Mouse (Mus musculus) neural tube, embryonic 11.5 days (tissue): ENCODE data around the gene Mphosph9. TPM values are rescaled to one million over a fixed set of nuclear protein-coding genes. Genes with fewer than 3 reads are reported as not detected.

Experiments used
- ATAC-seq: fragments of 200-750 bp; cut with Nextera tagmentation; 2 replicates; pipeline ENCODE4 v1.8.0; 2017; ENCODE audit warnings: moderate number of reproducible peaks, mild to moderate bottlenecking, moderate TSS enrichment, moderate library complexity; ENCODE audit not compliant: insufficient read depth, low FRiP score, low TSS enrichment
- DNase-seq: peaks from one replicate; pipeline ENCODE4 v3.0.0-alpha.2; 2015; ENCODE audit warnings: low spot score
- H3K27ac ChIP-seq: fragments of 300-500 bp; sonication (generic); 2 replicates; pipeline ENCODE4 v1.5.1; 2014; ENCODE audit warnings: low read depth, mild to moderate bottlenecking, low read length
- H3K27me3 ChIP-seq: fragments of 300-500 bp; sonication (generic); 2 replicates; pipeline ENCODE4 v1.6.1; 2014; ENCODE audit warnings: mild to moderate bottlenecking, low read length, mixed read lengths; ENCODE audit not compliant: control insufficient read depth, insufficient read depth
- H3K36me3 ChIP-seq: fragments of 300-500 bp; sonication (generic); 2 replicates; pipeline ENCODE4 v1.6.1; 2014; ENCODE audit warnings: mild to moderate bottlenecking, low read length, moderate library complexity, mixed read lengths; ENCODE audit not compliant: control insufficient read depth, insufficient read depth
- H3K4me1 ChIP-seq: fragments of 300-500 bp; sonication (generic); 2 replicates; pipeline ENCODE4 v1.6.1; 2014; ENCODE audit warnings: low read length, mixed read lengths; ENCODE audit not compliant: control insufficient read depth, insufficient read depth
- H3K4me2 ChIP-seq: fragments of 300-500 bp; sonication (generic); 2 replicates; pipeline ENCODE4 v1.6.1; 2014; ENCODE audit warnings: low read depth, mild to moderate bottlenecking, moderate library complexity
- H3K4me3 ChIP-seq: fragments of 300-500 bp; sonication (generic); 2 replicates; pipeline ENCODE4 v1.5.1; 2014; ENCODE audit warnings: low read depth, low read length
- H3K9ac ChIP-seq: fragments of 300-500 bp; sonication (generic); 2 replicates; pipeline ENCODE4 v1.6.1; 2014; ENCODE audit warnings: mild to moderate bottlenecking, low read length
- H3K9me3 ChIP-seq: fragments of 300-500 bp; sonication (generic); 2 replicates; pipeline ENCODE4 v1.6.1; 2016; ENCODE audit warnings: low read length; ENCODE audit not compliant: control insufficient read depth
- WGBS: fragments of 180-500 bp; shearing (Covaris S2); extraction: QIAGEN DNeasy Blood & Tissue Kit; methylation state at CpG from one replicate; pipeline ENCODE4 v1.1.7; 2014; 5-methylcytosine and 5-hydroxymethylcytosine counted together
- polyA plus RNA-seq: library from polyadenylated mRNA; unstranded; fragments of >200 nt; fragmentation: Nextera tagmentation; extraction: Ambion mirVana; gene quantifications from 2 replicates; pipeline ENCODE4 v1.2.1, GENCODE M21; 2014

Mphosph9 gene
- polyA plus RNA-seq, 1 experiment from 2014 or later = 16.5 TPM

DNA sequence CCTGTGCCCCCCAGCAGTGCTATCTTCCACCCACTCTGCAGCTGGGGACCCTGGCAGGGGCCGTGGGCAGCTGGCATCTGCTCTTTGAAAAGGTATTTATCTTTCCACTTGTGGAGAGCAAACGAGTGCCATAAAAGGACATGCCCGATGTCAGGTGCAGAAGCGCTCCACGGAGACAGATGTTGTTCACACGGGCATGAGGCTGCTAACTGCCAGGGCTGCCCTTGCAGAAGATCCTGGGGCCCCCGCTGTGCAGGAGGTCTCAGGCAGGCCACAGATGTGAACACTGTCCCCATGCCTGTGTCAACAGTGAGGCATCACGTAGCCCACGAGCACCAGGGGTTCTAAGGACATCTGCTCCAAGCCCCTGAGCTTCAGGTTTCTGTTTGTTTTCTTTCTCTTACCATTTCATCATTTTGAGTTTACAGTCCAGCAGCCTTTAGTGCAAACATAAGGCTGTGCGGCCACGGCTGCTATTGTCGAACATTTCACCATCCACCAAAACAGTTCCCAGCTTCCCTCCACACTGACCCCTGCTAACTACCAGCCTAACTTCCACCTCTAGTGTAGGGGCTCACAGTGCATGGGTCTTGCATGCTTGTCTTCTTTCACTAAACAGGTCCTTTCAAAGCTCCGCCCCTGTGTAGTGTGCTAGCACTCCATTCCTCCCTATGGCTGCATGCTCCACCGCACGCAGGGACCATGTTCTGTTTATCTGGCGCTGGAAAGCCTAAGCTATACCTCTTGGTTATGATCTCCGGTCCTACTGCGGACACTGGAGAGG, 95.2 kb downstream of the Mphosph9 start:
- Histone ChIP-seq H3K36me3 (no peaks in the 10 kb centered on the region), H3K4me3 (no peak overlapping the region), H3K9ac (no peak overlapping the region), H3K9me3 (no peaks in the 10 kb centered on the region), H3K4me1 (no peaks in the 10 kb centered on the region), H3K27ac (no peak overlapping the region), H3K27me3 (no peaks in the 10 kb centered on the region), H3K4me2 (no peak overlapping the region)
- ATAC-seq (no peak), DNase-seq (no peak)
- WGBS = 49% methylated on average over 18 of the region's 18 CpGs

DNA sequence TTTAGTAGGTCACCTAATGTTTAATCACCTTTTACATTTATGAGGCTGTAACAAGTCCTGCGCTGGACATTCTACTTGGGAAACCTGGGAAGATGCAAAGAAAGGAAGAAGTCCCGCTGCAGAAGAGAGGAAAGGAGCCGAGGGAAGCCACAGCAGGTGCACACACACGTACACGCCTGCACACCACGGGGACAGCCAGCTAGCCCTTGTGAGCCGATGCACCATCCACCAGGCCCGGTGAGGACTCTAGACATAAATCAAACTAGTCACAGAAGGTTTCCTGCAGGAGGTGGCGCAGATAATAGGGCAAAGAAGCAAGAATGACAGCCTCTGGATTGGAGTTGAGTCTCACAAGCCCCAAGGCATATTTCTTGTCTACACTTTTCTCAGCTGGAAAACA, 97.3 kb downstream of the Mphosph9 start:
- Histone ChIP-seq H3K4me2 (no peak overlapping the region), H3K4me1 (0 out of 2 replicates have a peak, but pooled peaks cover 3% of the 10 kb centered on the region), H3K27me3 (no peaks in the 10 kb centered on the region), H3K27ac (no peak overlapping the region), H3K4me3 (no peak overlapping the region), H3K9ac (no peak overlapping the region), H3K36me3 (no peaks in the 10 kb centered on the region), H3K9me3 (no peaks in the 10 kb centered on the region)
- 55% methylated on average over 9 of the region's 9 CpGs for WGBS
- ATAC-seq (no peak), DNase-seq (no peak)

GRCm38 (mm10) chr5:124227193-124227592, 100.6 kb downstream of the Mphosph9 start:
- Histone ChIP-seq H3K4me2 (no peak overlapping the region), H3K36me3 (no peaks in the 10 kb centered on the region), H3K9me3 (no peaks in the 10 kb centered on the region), H3K27me3 (no peaks in the 10 kb centered on the region), H3K27ac (no peak overlapping the region), H3K9ac (no peak overlapping the region), H3K4me3 (no peak overlapping the region), H3K4me1 (0 out of 2 replicates have a peak, but pooled peaks cover 3% of the 10 kb centered on the region)
- 56% methylated on average over 6 of the region's 6 CpGs for WGBS
- ATAC-seq = no peak
- DNase-seq = no peak

DNA sequence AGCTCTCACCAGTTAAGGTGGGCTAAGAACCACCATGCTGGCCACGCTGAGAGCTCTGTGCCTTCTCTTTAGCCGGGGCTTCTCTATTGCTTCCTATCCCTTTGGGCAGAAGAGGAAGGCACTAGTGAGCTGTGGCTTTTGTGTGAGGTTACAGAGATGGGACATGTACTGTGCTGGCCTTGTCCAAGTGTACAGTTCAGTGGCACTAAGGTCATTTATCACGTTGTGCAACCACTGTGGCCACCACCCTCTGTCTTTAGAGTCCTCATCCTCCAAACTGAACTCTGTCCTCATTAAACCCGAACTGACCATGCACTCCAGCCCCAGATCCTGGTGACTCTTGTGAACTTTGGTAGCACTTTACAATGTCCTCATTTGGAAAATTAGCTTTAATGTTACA, 101.3 kb downstream of the Mphosph9 start:
- H3K4me2 ChIP-seq = no peak overlapping the region
- 0 out of 2 replicates have a peak, but pooled peaks cover 3% of the 10 kb centered on the region for H3K4me1 ChIP-seq
- no peak overlapping the region for H3K9ac ChIP-seq
- WGBS = 89% methylated on average over 4 of the region's 4 CpGs
- H3K4me3 ChIP-seq = no peak overlapping the region
- DNase-seq = no peak
- H3K9me3 ChIP-seq = no peaks in the 10 kb centered on the region
- ATAC-seq = no peak
- no peaks in the 10 kb centered on the region for H3K36me3 ChIP-seq
- no peak overlapping the region for H3K27ac ChIP-seq
- no peaks in the 10 kb centered on the region for H3K27me3 ChIP-seq

- DNase-seq = no peak
- ATAC-seq = no peak
- H3K4me3 ChIP-seq = no peak overlapping the region
- 0 out of 2 replicates have a peak, but pooled peaks cover 3% of the 10 kb centered on the region for H3K4me1 ChIP-seq
- no peaks in the 10 kb centered on the region for H3K27me3 ChIP-seq
- H3K27ac ChIP-seq = no peak overlapping the region
- no peak overlapping the region for H3K4me2 ChIP-seq
- no peaks in the 10 kb centered on the region for H3K36me3 ChIP-seq
- no peak overlapping the region for H3K9ac ChIP-seq
- no peaks in the 10 kb centered on the region for H3K9me3 ChIP-seq
- 87% methylated on average over 7 of the region's 7 CpGs for WGBS
Observed at GRCm38 (mm10) chr5:124225891-124226290, 101.9 kb downstream of the Mphosph9 start.

DNA sequence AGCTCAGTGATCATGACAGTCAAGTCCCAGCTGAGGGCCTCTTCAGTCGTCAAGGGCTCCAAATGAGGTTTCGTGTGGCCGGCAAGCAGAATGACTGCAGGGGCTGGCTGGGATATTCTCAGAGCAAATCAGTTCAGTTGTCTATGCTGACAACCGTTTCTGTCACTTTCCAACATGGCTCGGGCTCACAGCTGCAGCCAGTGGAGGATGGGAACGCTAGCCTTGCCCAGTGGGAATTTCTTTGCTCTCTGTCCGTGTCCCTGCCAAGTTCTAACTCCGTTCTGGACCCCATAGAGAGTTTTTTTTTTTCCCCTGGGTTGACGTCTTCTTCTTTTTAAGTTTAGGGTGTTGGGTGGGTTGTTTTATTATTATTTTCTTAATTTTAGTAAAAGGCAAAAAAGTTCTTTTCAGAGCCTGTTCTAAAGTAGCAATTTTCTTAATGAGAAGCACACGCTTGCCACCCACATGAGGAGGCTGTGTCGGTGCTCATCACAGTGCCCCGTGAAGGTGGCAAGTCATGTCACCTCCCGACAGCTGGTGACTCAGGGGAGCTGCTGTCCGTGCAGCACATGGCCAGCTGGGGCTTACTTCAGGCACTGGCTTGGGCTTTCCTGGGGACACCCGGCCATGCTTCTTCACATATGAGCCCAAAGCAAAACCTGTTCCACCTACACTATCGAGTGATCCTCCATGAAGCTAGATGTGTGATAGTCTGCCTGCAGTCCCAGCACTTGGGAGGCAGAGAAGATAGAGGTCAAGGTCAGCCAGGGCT, 103.3 kb downstream of the Mphosph9 start:
- Histone ChIP-seq H3K36me3 (no peaks in the 10 kb centered on the region), H3K27ac (no peak overlapping the region), H3K27me3 (no peaks in the 10 kb centered on the region), H3K9me3 (no peaks in the 10 kb centered on the region), H3K9ac (no peak overlapping the region), H3K4me3 (no peak overlapping the region), H3K4me2 (no peak overlapping the region), H3K4me1 (0 out of 2 replicates have a peak, but pooled peaks cover 3% of the 10 kb centered on the region)
- DNase-seq = no peak
- 64% methylated on average over 16 of the region's 16 CpGs for WGBS
- no peak for ATAC-seq

DNA sequence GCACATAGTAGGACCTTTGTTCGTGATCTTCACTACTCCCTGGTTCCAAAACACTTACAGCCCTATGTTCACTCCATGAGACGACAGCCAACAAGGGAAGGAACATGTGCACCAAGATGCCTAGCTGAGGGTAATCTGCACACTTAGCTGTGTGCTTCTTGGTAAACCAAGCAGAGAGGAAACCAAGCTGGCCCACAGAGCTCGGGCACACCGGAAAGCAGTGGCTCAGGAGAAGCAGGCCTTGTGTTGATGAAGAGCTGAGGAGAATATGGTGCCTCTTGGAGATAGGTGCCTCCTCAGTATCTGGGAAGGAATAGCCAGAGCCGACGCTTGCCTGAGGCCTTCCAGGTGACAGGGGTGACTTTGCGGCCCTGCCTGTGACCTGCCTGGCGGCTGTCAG, 104.2 kb downstream of the Mphosph9 start:
- ATAC-seq (no peak), DNase-seq (no peak)
- no peak overlapping the region for H3K27ac ChIP-seq
- H3K4me3 ChIP-seq = no peak overlapping the region
- 0 out of 2 replicates have a peak, but pooled peaks cover 3% of the 10 kb centered on the region for H3K4me1 ChIP-seq
- no peaks in the 10 kb centered on the region for H3K27me3 ChIP-seq
- no peaks in the 10 kb centered on the region for H3K9me3 ChIP-seq
- no peak overlapping the region for H3K9ac ChIP-seq
- 80% methylated on average over 8 of the region's 8 CpGs for WGBS
- H3K36me3 ChIP-seq = no peaks in the 10 kb centered on the region
- H3K4me2 ChIP-seq = no peak overlapping the region

GRCm38 (mm10) chr5:124222696-124223095, 105.1 kb downstream of the Mphosph9 start:
- 0 out of 2 replicates have a peak, but pooled peaks cover 3% of the 10 kb centered on the region for H3K4me1 ChIP-seq
- WGBS = 81% methylated on average over 11 of the region's 11 CpGs
- H3K27me3 ChIP-seq = no peaks in the 10 kb centered on the region
- no peaks in the 10 kb centered on the region for H3K36me3 ChIP-seq
- DNase-seq = no peak
- no peak for ATAC-seq
- H3K27ac ChIP-seq = no peak overlapping the region
- H3K9me3 ChIP-seq = no peaks in the 10 kb centered on the region
- H3K9ac ChIP-seq = no peak overlapping the region
- H3K4me2 ChIP-seq = no peak overlapping the region
- H3K4me3 ChIP-seq = no peak overlapping the region

GRCm38 (mm10) chr5:124221736-124222040, 106.1 kb downstream of the Mphosph9 start:
- no peak overlapping the region for H3K9ac ChIP-seq
- H3K4me2 ChIP-seq = no peak overlapping the region
- no peaks in the 10 kb centered on the region for H3K27me3 ChIP-seq
- no peaks in the 10 kb centered on the region for H3K9me3 ChIP-seq
- ATAC-seq (no peak), DNase-seq (no peak)
- H3K36me3 ChIP-seq = no peaks in the 10 kb centered on the region
- 92% methylated on average over 7 of the region's 7 CpGs for WGBS
- no peak overlapping the region for H3K27ac ChIP-seq
- H3K4me1 ChIP-seq = no peaks in the 10 kb centered on the region
- H3K4me3 ChIP-seq = no peak overlapping the region
